Mouse (Mus musculus): Measurements from ENCODE around the gene Gigyf2. TPM values are rescaled to one million over a fixed set of nuclear protein-coding genes. Genes with fewer than 3 reads are reported as not detected.
A peak's percentile ranks its signal among the peaks of the same experiment; 100 is the strongest.

The Gigyf2 gene
- polyA plus RNA-seq, 1 experiment from 2014 or later, result 47.0 TPM

DNA sequence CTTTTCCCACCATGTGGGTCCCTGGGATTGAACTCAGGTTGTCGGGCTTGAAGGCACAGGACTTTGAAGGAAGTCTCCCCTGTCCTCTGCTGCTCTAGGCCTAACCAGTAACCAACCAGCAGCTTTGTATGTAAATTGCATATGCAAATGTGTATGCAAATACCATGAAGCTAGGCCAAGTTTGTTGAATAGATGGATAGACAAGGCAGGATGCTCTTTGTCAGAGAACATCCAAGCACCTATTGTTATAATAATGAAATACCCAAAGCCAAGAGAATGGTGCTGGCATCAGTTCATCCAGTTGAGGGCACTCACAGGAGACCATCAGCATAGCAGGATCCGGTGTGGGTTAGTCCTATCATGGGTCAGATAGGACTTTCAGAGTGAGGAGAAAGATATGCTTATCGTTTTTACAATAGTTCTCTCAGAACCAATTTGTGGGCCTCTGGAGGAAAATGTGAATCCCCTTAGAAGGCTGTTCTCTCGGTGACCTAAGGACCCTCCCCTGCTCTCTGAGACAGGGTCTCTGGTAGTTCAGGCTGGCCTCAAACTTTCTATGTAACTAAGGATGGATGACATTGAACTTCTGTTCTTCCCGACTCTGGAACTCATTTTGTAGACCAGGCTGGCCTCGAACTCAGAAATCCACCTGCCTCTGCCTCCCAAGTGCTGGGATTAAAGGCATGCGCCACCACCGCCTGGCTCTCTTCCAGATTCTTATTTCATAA is 12.8 kb upstream of the Gigyf2 start:
- H3K9ac ChIP-seq (ENCODE audit: low read length), result no peak overlapping the region
- no peaks in the 10 kb centered on the region for H3K27me3 ChIP-seq (ENCODE audit: control insufficient read depth, insufficient read depth, low read length)
- no peaks in the 10 kb centered on the region for H3K4me1 ChIP-seq (ENCODE audit: control insufficient read depth, insufficient read depth, low read length)
- H3K9me3 ChIP-seq (replicated peaks; ENCODE audit: control insufficient read depth, low read length), result no peaks in the 10 kb centered on the region
- H3K36me3 ChIP-seq (ENCODE audit: control insufficient read depth, insufficient read depth, low read length), result no peaks in the 10 kb centered on the region
- no peak for ATAC-seq (ENCODE audit: insufficient read depth, low FRiP score)
- no peak overlapping the region for H3K4me3 ChIP-seq (replicated peaks; ENCODE audit: low read length)
- 84% methylated on average over 8 of the region's 8 CpGs for WGBS
- H3K4me2 ChIP-seq (ENCODE audit: low read depth, low read length), result no peak overlapping the region
- H3K27ac ChIP-seq (ENCODE audit: low read length), result no peak overlapping the region

DNA sequence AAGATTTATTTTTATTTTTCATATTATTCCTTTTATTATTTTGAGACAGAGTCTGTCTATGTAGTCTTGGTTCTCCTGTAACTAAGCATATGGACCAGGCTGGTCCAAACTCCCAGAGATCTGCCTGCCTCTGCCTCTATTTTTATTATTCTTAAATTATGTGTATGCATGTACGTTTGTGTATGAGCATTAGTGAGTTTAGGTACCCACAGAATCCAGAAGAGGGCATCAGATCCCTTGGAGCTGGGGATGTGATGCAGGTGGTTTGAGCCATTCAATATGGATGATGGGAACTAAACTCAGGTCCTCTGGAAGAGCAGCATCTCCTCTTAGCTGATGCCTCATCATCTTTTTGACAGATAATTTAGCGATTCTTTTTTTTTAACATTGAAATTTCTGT is 11.4 kb upstream of the Gigyf2 start:
- no peak for ATAC-seq (ENCODE audit: insufficient read depth, low FRiP score)
- Histone ChIP-seq H3K27me3 (ENCODE audit: control insufficient read depth, insufficient read depth, low read length) (no peaks in the 10 kb centered on the region), H3K36me3 (ENCODE audit: control insufficient read depth, insufficient read depth, low read length) (no peaks in the 10 kb centered on the region), H3K4me1 (ENCODE audit: control insufficient read depth, insufficient read depth, low read length) (no peaks in the 10 kb centered on the region), H3K27ac (ENCODE audit: low read length) (no peak overlapping the region), H3K4me3 (replicated peaks; ENCODE audit: low read length) (no peak overlapping the region), H3K9me3 (replicated peaks; ENCODE audit: control insufficient read depth, low read length) (peaks cover 6% of the 10 kb centered on the region), H3K9ac (ENCODE audit: low read length) (no peak overlapping the region), H3K4me2 (ENCODE audit: low read depth, low read length) (no peak overlapping the region)
- WGBS, result 90% methylated on average over 2 of the region's 2 CpGs

DNA sequence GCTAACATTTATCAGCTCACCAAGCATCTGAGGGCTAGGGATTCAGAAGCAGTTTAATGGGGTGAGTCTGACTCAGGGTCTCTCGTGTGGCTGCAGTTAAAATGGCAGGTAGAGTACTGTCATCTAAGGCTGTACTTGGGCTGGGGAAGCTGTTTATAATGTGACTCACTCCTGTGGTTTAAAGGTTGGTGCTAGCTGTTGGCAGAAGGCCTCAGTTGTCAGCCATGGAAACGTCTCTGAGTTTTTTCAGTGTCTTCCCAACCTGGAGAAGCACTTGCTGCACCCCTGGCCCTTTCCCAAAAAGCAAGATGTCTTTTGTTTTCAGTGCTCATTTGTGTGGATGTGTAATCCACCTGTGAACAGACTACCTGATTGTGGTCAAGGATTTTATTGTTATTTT is 10.9 kb upstream of the Gigyf2 start:
- no peak for ATAC-seq (ENCODE audit: insufficient read depth, low FRiP score)
- no peak overlapping the region for H3K4me3 ChIP-seq (replicated peaks; ENCODE audit: low read length)
- no peak overlapping the region for H3K4me2 ChIP-seq (ENCODE audit: low read depth, low read length)
- H3K36me3 ChIP-seq (ENCODE audit: control insufficient read depth, insufficient read depth, low read length), result no peaks in the 10 kb centered on the region
- H3K4me1 ChIP-seq (ENCODE audit: control insufficient read depth, insufficient read depth, low read length), result no peaks in the 10 kb centered on the region
- H3K27me3 ChIP-seq (ENCODE audit: control insufficient read depth, insufficient read depth, low read length), result no peaks in the 10 kb centered on the region
- H3K27ac ChIP-seq (ENCODE audit: low read length), result no peak overlapping the region
- 49% methylated on average over 2 of the region's 2 CpGs for WGBS
- H3K9me3 ChIP-seq (replicated peaks; ENCODE audit: control insufficient read depth, low read length), result peaks cover 8% of the 10 kb centered on the region
- no peak overlapping the region for H3K9ac ChIP-seq (ENCODE audit: low read length)

DNA sequence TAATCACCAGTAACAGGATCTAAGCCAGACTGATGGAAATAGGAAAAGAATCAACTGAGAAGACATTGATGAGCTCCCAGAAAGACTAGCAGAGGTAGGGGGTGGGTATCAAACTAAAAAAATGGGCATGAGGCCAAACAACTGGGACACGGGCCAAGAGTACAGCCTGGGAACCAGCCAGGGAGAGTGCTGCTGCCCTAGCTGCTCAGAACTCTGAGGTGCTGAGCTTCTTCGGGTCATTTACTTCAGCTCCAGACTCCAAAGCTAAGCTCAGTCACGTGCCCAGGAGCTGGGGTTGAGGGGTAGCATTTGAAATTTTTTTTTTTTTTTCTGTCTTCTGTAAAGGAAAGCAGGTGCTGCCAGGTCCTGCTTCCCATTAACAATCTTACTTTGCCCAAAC is 10.1 kb upstream of the Gigyf2 start:
- H3K4me2 ChIP-seq (ENCODE audit: low read depth, low read length), result no peak overlapping the region
- peak; percentile 56; the same call in 1 of the 2 replicates for ATAC-seq (ENCODE audit: insufficient read depth, low FRiP score)

DNA sequence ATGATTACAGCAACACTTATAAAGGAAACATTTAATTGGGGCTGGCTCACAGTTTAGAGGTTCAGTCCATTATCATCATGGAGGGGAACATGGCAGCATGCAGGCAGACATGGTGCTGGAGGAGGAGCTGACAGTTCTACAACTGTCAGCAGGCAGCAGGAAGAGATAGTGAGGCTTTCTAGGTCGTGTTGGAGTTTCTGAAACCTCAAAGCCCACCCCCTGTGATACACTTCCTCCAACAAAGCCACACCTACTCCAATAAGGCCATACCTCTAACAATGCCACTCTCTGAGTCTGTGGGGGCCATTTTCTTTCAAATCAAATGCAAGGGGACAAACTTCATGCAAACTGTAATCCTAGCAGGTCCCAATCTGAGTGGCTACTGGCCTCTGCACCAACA is 5.7 kb upstream of the Gigyf2 start:
- WGBS, result 0% methylated on average over 1 of the region's 1 CpGs
- no peak overlapping the region for H3K9ac ChIP-seq (ENCODE audit: low read length)

More for the DNA sequence above, 10.1 kb upstream of the Gigyf2 start:
- Histone ChIP-seq H3K36me3 (ENCODE audit: control insufficient read depth, insufficient read depth, low read length) (no peaks in the 10 kb centered on the region), H3K9ac (ENCODE audit: low read length) (no peak overlapping the region), H3K4me3 (replicated peaks; ENCODE audit: low read length) (no peak overlapping the region), H3K27me3 (ENCODE audit: control insufficient read depth, insufficient read depth, low read length) (no peaks in the 10 kb centered on the region), H3K4me1 (ENCODE audit: control insufficient read depth, insufficient read depth, low read length) (no peaks in the 10 kb centered on the region), H3K27ac (ENCODE audit: low read length) (no peak overlapping the region), H3K9me3 (replicated peaks; ENCODE audit: control insufficient read depth, low read length) (peaks cover 14% of the 10 kb centered on the region)
- WGBS, result 34% methylated on average over 3 of the region's 3 CpGs

DNA sequence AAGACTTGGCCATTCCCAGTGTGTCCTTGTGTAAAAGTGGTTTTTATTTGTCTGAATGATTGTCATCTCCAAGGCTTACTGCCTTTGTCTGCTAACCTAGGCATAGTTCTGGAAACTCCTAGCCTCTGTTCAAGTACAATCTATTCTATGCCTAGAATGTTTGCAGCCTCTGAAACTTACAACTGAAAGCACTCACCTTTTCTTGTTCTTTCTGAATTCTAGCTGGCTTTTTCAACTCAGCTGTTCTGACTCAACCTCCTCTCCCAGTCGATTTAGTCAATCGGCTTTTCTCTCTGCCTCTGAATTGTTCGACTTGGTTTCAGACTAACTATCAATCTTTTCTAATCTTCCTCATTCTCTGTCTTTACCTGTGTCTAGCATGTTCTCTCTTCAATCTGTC is 4.0 kb upstream of the Gigyf2 start:
- Histone ChIP-seq H3K27me3 (ENCODE audit: control insufficient read depth, insufficient read depth, low read length) (no peaks in the 10 kb centered on the region), H3K27ac (ENCODE audit: low read length) (no peak overlapping the region), H3K4me2 (ENCODE audit: low read depth, low read length) (no peak overlapping the region), H3K4me3 (replicated peaks; ENCODE audit: low read length) (no peak overlapping the region), H3K36me3 (ENCODE audit: control insufficient read depth, insufficient read depth, low read length) (no peaks in the 10 kb centered on the region), H3K9ac (ENCODE audit: low read length) (no peak overlapping the region), H3K9me3 (replicated peaks; ENCODE audit: control insufficient read depth, low read length) (peaks cover 14% of the 10 kb centered on the region), H3K4me1 (ENCODE audit: control insufficient read depth, insufficient read depth, low read length) (no peaks in the 10 kb centered on the region; the same call in 1 of the 2 replicates)
- WGBS, result 92% methylated on average over 3 of the region's 3 CpGs
- no peak for ATAC-seq (ENCODE audit: insufficient read depth, low FRiP score)

More for the DNA sequence above, 5.7 kb upstream of the Gigyf2 start:
- no peaks in the 10 kb centered on the region for H3K36me3 ChIP-seq (ENCODE audit: control insufficient read depth, insufficient read depth, low read length)
- H3K9me3 ChIP-seq (replicated peaks; ENCODE audit: control insufficient read depth, low read length), result peaks cover 14% of the 10 kb centered on the region
- no peak overlapping the region for H3K4me3 ChIP-seq (replicated peaks; ENCODE audit: low read length)
- no peak overlapping the region for H3K27ac ChIP-seq (ENCODE audit: low read length)
- H3K4me2 ChIP-seq (ENCODE audit: low read depth, low read length), result no peak overlapping the region
- H3K27me3 ChIP-seq (ENCODE audit: control insufficient read depth, insufficient read depth, low read length), result no peaks in the 10 kb centered on the region
- no peaks in the 10 kb centered on the region for H3K4me1 ChIP-seq (ENCODE audit: control insufficient read depth, insufficient read depth, low read length)
- ATAC-seq (ENCODE audit: insufficient read depth, low FRiP score), result no peak

DNA sequence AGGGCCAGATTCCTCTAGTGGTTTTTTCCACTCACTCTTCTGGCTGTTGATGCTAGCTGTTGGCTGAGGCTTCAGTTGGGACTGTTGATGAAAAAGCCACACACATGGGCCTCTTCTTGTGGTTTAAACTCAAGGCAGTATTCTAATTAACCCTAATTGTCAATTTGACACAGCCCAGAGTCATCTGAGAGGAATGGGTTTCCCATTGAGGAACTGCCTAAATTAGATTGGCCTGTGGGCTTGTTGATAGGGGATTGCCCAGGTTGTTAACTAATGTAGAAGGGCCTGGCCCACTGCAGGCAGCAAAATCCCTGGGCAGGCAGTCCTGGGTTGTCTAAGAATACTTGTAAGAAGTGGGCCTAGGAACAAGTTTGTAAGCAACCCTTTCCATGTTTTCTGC is 2.1 kb upstream of the Gigyf2 start:
- Histone ChIP-seq H3K27ac (ENCODE audit: low read length) (no peak overlapping the region), H3K4me3 (replicated peaks; ENCODE audit: low read length) (no peak overlapping the region), H3K9ac (ENCODE audit: low read length) (no peak overlapping the region), H3K4me2 (ENCODE audit: low read depth, low read length) (no peak overlapping the region), H3K4me1 (ENCODE audit: control insufficient read depth, insufficient read depth, low read length) (peaks cover 5% of the 10 kb centered on the region; the same call in 1 of the 2 replicates), H3K27me3 (ENCODE audit: control insufficient read depth, insufficient read depth, low read length) (no peaks in the 10 kb centered on the region), H3K36me3 (ENCODE audit: control insufficient read depth, insufficient read depth, low read length) (no peaks in the 10 kb centered on the region), H3K9me3 (replicated peaks; ENCODE audit: control insufficient read depth, low read length) (peaks cover 14% of the 10 kb centered on the region)
- no peak for ATAC-seq (ENCODE audit: insufficient read depth, low FRiP score)

DNA sequence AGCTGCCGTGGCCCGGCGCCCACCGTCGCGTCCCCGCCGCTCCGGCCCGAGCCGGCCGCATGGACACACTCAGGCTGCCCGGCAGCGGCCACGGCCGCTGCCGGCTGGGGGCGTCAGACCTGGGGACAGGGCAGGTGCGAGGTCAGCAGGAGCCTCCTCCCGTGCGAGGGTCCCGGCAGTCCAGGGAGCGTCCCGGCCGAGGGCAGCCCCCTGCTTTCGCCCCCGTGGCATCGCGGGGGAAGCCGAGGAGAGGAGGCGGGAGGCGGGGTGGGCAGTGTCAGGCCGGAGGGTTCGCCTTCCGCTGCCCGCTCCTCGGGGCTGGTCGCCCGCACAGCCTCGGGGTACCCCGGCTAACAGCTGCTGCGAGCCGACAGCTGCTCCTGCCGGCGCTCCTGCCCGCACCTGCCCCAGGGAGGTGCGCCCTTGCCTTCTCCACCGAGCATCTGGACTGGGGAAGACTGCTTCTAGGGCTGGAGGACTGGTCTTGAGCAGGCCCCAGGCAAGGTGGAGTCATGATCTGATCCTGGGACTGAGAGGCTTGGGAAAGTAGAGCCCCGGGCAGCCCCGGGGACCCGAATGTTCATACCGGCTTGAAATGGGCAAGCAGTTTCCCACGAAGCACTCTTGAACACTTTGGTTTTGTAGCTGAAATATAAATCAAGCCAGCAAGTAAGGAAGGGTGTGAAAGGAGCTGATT is 515 bp downstream of the Gigyf2 start:
- 0% methylated on average over 53 of the region's 53 CpGs for WGBS
- Histone ChIP-seq H3K27me3 (ENCODE audit: control insufficient read depth, insufficient read depth, low read length) (no peaks in the 10 kb centered on the region), H3K4me1 (ENCODE audit: control insufficient read depth, insufficient read depth, low read length) (peaks cover 5% of the 10 kb centered on the region; the same call in 1 of the 2 replicates), H3K9me3 (replicated peaks; ENCODE audit: control insufficient read depth, low read length) (no peaks in the 10 kb centered on the region), H3K9ac (ENCODE audit: low read length) (peak overlapping the region; percentile 99), H3K27ac (ENCODE audit: low read length) (peak overlapping the region; percentile 93), H3K4me3 (replicated peaks; ENCODE audit: low read length) (peak overlapping the region; percentile 98), H3K4me2 (ENCODE audit: low read depth, low read length) (peak overlapping the region; percentile 56), H3K36me3 (ENCODE audit: control insufficient read depth, insufficient read depth, low read length) (no peaks in the 10 kb centered on the region; the same call in 1 of the 2 replicates)
- ATAC-seq (ENCODE audit: insufficient read depth, low FRiP score), result peak; percentile 83

DNA sequence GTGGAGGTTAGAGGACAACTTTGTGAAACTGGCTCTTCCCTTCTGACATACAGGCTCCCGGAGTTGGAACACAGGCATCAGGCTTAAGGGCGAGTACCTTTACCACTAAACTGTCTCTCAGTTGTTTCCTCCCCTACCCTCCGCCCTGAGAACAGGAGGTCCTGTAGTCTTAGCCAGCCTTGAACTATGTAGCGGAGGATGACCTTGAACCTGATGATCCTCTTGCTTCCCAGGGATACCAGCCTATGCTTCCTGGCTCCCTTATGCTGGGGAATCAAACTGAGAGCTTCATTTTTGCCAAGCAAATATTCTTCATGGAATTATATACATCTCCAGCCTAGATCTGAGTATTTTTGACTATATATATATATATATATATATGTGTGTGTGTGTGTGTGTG is 5.0 kb downstream of the Gigyf2 start:
- 91% methylated on average over 4 of the region's 4 CpGs for WGBS
- H3K4me2 ChIP-seq (ENCODE audit: low read depth, low read length), result no peak overlapping the region
- H3K9me3 ChIP-seq (replicated peaks; ENCODE audit: control insufficient read depth, low read length), result no peaks in the 10 kb centered on the region
- H3K9ac ChIP-seq (ENCODE audit: low read length), result no peak overlapping the region
- no peak overlapping the region for H3K27ac ChIP-seq (ENCODE audit: low read length)
- no peak for ATAC-seq (ENCODE audit: insufficient read depth, low FRiP score)
- peaks cover 5% of the 10 kb centered on the region; the same call in 1 of the 2 replicates for H3K4me1 ChIP-seq (ENCODE audit: control insufficient read depth, insufficient read depth, low read length)
- no peaks in the 10 kb centered on the region; the same call in 1 of the 2 replicates for H3K36me3 ChIP-seq (ENCODE audit: control insufficient read depth, insufficient read depth, low read length)
- no peaks in the 10 kb centered on the region for H3K27me3 ChIP-seq (ENCODE audit: control insufficient read depth, insufficient read depth, low read length)
- H3K4me3 ChIP-seq (replicated peaks; ENCODE audit: low read length), result no peak overlapping the region
